Mouse (Mus musculus) testis, postnatal 10 days (tissue): ENCODE results near the gene Ptpn20.

Source experiments
- DNase-seq: peaks from one replicate; pipeline ENCODE4 v3.0.0; 2021; ENCODE audit warnings: low spot score

The Ptpn20 gene

DNA sequence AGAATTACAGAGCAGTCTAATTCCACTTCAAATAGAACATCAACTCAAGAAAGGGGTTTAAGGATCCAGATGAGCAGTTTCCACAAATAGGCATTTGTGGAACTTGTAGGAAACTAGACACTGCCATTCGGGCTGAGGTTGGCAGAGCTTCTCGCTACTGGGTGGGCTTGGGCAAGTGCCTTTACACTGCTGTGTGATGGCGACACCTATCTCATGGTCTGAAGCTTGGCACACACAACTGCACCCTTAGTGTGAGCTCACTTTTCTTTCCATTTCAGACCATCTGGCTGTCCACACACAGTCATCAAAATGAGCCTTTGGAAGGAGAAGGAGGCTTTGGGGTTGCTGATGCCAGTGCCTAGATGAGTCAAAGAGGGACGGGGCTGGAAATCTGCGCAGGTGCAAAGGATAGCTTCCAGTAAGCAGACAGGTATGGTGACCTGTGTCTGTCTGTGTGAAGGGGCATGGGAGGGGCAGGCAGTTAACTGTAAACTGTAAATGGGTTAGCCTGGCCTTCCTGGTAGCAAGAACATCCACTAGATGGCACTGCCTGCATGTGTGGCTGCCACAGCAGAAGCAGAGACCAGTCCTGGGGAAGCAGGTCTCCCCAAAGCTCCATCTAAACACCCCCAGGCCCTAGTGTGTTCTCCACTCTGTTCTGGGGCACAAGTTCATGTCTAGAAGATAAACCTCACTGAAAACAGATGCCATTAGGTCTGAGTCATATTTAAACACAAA, 84.5 kb downstream of the Ptpn20 start:
- peak; percentile 64 for DNase-seq

DNA sequence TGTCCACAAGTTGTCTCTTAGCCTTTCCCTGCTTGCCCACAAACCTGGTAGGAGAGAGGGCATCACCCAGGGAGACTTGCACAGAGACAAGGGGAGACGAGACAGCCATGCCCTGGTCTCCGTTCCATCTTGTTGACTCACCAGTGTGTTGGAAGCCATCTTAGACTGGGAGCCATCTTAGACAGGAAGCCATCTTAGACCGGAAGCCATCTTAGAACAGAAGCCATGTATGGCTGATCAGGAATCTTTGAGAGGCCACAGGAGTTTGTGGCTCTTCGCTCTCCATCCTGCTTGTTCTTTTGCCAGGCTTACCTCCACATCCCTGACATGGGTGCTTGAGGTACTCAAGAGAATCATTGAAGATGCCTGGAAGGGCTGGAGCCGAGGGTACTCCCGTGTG, 89.0 kb downstream of the Ptpn20 start:
- no peak for DNase-seq

DNA sequence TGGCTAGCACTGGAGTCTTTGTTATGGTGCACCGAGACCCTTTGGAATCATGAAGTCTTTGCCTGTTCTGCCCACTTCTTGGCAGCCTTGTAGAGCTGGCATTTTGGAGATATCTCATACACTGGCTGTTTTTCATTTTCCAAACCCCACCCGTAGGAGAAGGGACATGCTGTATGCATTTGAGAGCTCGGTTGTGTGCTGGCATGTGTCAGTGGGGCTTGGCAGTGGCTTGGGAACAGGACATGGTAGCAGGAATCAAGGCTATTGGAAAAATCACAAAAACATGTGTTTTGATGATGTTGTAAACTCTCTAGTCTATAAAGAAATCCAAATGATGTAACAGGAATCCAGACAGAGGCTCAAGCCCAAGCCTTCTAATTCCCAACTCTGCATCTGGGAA, 89.7 kb downstream of the Ptpn20 start:
- no peak for DNase-seq

DNA sequence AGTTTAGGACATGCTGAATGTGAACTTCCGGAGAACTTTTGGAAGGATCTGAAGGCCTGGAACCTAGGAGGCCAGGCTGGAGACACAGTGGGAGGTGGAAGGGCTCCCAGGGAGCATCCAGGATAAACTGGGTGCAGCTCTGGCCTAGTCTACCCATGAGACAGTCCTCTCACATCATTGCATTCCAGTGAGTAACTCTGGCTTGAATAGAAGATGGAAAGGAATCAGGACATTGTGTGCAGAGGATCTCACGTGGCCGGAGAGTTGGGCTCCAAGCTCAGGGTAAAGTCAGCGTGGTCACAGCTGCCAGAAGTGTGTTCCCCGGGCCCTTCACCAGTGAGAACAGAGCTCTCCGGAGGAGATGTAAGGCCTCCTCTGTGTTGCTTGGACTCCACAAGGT, 91.6 kb downstream of the Ptpn20 start:
- no peak for DNase-seq

DNA sequence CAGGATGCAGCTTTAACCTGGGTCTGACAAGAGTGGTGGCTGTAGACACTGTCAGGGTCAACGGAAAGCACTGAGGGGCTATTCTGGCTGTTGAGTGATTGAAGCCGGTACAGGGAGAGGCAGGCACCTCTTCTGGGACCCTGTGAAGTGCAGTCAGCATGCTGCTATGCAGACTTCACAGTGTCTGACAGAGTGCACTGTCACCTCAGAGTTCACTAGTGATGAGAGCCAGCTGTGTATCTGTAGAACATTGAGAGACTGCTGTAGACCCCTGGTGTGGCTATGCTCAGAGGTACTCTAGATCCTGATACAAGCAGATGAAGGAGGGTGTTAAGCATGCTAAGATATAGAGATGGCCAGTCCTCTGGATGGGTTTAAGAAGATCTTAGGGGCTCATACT, 93.8 kb downstream of the Ptpn20 start:
- DNase-seq, result no peak

DNA sequence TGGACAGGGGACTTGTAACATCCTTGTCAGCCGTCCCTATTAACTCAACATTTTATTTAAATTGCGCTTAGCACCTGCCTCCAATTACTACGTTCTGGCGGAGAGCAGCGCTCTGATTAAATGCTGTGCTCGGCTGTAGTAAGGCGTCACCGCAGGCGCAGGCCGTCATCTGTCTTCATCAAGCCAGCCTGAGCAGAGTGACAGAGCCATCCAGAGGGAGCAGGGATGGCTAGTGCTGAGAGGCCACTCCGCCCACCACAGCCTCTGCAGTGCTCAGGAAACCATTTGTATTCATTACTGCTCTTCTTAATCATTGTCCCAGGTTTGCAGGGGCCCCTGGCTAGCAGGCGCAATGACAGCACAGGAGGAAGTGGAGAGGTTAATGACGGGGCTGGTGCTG, 94.7 kb downstream of the Ptpn20 start:
- no peak for DNase-seq

DNA sequence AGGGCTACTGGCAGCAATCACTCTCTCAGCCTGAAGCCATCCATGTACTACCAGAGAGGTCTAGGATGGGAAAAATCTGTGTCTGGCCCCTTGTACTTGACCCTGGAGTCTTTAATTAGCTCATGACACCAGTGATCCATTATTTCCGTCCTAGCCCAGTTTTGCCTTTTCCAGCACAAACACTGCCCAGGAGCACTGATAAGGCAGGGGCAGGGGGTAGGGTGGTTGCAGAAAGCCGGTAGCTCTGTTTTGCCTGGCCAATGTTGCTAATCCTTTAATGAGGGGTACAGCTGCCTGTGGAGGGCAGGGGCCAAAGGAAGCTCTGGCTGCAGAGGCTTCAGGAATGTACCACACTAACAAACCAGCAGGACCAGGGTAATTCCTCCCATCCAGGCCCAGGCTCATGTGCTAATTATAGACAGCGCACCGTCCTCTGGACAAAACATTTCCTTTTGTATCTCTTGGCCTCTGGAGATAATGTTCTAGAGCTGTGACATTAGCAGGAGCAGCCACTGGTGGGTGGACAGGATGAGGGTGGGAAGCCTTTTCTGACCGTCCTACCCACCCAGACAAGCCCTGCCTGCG, 98.5 kb downstream of the Ptpn20 start:
- no peak for DNase-seq

DNA sequence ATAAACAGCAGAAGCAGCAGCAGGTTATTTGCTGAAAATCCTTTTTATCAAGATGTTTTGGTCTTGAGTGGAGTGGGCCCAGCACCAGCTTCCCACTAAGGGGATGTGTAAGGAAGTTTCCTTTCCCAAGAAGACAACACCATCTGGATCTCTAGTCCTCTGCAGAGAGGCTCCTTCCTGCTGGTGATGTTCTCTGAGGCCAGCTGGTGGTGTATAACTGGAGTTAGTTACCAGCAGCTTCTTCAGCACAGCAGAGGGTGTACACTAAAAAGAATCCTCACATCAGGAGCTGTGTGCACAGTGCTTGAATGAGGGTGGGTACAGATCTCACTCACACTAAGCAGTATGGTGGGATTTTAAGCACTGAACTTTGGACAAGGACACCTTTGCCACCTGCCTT, 100.0 kb downstream of the Ptpn20 start:
- no peak for DNase-seq
